Mouse (Mus musculus): Measurements from ENCODE around the gene Pfdn4.

Pfdn4 gene

DNA sequence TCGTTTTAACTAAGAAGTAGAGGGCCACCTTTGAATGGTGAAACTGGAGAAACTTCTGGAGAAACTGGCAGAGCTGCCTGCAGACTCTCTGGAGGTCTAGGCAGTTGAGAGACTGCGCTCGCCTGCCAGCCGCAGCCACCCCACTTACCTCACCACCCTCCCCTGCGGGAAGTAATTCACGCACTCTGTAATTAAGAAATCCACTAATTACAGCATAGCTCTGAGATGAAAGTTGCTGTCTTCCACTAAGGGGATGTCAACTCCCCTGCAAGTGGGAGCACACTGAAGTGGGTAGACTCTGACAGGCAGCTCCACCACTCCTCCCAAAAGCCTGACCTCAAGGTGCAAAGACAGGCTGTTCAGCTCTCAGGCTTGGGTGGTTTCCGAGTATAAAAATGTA is 55.9 kb downstream of the Pfdn4 start:
- DNase-seq, result no peak

DNA sequence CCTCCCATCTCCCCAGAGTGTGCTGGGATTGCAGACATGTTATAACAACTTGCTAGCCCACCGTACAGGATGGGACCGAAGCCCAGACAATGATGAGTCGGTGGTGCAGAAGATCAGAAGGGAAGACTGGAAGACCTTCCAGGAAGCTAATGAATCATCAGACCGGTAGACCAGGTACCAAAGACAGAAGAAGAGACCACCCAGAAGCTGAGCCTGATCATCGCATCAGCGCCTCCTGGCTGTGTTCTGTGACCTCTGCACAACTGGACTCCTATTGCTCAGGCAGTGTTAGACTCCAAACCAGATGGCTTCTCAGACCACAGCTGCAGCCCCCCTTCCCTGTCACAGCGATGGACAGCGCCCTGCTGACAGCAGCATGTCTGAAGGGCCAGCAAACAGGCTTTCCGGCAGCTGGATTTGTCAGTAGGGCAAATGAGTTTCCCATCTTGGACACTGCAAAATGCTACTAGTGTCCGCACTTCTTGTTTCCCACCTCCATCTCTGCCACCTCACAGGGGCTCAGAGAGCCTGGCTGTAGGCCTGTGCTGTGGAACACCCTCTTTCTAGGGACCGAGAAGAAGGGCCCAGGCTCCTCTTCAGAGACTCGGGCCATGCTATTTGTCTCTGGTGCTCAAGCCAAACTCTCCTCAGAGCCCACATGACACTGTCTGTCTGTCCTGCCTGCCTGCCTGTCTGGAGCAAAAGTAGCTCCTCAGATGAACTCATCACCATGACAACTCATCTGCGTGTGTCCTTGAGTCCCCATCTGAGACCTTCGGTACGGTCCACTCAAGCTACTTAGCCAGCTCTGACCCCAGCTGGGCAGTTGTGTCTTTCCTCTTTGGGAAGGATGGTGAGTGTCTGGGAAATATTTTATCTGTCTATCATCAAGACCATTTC is 68.0 kb downstream of the Pfdn4 start:
- DNase-seq, result no peak

DNA sequence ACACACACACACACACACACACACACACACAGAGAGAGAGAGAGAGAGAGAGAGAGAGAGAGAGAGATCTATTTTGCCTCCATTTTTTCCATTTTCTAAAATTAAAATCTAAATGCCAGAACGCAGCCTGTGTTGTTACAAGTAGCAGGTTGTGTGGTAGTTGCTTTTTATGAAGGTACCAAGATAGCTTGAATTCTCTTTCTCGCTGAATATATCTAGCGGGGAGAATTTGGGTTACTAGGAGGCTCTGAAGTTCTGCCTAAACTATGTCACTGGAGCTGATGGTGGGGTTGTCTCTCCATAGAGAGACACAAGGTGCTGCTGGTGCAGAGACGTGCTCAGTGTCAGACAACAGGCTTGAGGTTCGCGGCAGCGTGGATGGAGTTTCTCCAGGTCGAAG is 68.8 kb downstream of the Pfdn4 start:
- no peak for DNase-seq
